Mouse (Mus musculus): Measurements from ENCODE around the gene Fbxw20.
"Not testable (repeated sequence)": the region's sequence is repeated elsewhere in the genome, so short reads cannot be mapped to it uniquely, and the experiment has no call there.

The Fbxw20 gene

DNA sequence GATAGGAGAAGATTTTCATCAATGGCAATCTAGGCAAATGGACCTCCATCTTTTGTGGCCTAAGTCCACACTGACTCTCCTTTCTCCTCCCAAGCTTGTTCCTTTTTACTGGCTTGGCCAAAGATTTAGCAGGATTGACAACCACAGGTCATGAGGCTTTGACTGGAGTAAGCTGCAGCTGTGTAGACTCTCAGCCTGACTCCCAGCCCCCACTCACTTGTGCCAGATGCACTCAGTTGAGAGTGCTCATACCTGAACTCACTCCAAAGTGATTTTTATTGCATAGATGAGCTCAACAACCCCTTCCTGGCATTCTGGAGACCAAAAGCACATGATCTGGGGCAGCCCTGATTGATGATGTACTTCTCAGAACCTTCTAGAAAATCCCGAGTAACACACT lies at the start of gene Fbxw20:
TSS of gene Fbxw20 (minus strand) at position 101 of the 400 bp plus-strand sequence.
- no peak for DNase-seq (ENCODE audit: low spot score)

DNA sequence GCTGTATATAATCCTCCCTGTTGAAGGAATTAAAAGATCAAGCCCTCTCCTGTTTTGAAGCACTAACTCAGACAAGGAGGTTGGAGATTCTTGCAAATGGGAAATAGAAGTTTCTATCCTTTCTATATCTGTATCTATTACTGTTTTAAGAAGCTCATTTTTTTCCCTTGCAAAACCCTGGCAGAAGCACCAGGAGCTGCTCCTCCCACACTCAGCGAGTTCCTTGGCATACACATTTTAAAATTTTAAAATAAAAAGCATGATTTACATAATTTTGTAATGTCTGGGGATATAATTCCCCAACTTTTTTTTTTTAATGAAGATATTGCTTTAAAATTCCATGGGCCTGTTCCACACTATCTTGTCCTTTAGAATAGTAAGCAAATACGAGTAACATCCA lies 28.5 kb upstream of the Fbxw20 start:
- peak; percentile 7 for DNase-seq (ENCODE audit: low spot score)

DNA sequence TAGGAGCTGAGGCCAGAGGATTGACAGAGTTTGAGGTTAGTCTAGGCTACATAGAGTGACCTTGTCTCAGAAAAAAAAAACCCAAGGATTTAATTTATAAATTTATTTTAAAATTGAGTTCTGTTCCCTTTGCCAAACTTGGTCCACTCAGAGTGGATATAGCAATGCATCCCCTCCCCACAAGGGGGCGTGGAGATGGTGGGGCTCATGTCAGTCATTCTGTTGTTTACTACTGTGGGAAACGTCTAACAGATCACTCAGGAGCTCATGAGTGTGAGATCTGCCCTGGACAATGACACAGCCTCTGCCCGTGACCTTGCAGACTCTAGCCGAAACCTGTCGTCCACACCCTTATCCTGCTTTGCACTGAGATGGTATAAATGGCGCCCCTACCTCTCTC lies 16.1 kb downstream of the Fbxw20 start:
- DNase-seq (ENCODE audit: low spot score) = no peak

DNA sequence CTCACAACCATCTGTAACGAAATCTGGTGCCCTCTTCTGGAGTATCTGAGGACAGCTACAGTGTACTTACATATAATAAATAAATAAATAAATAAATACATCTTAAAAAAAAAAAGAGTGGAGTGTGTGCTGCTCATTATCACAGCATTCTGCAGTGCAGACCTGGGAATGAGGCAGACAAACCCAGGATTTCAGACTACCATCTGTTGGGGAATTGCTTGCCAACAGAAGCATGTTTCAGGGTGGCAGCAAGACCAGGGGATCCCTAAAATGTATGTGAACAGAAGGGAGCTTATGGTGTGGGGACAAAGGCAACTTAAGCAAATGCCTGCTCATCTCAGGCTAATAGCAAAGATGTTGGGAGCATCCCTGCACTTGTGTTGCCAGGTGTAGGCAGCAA lies 33.2 kb downstream of the Fbxw20 start:
- DNase-seq (ENCODE audit: low spot score) = not testable (repeated sequence)

DNA sequence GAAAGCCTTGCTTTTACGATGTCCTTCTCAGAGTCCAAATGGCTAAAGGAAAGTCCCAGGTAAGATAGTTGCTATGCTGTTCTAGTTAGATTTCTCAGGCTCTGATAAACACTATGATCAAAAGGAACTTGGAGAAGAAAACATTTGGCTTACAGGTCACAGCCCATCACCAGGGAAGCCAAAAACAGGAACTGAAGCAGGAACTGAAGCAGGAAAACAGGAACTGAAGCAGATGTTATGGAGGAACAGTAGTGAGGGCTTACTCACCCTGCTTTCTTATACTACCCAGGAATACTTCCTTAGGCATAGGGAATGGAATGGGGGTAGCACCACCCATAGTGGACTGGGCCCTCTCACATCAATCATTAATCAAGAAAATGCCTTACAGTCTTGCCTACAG lies 34.2 kb downstream of the Fbxw20 start:
- DNase-seq (ENCODE audit: low spot score) = no peak

DNA sequence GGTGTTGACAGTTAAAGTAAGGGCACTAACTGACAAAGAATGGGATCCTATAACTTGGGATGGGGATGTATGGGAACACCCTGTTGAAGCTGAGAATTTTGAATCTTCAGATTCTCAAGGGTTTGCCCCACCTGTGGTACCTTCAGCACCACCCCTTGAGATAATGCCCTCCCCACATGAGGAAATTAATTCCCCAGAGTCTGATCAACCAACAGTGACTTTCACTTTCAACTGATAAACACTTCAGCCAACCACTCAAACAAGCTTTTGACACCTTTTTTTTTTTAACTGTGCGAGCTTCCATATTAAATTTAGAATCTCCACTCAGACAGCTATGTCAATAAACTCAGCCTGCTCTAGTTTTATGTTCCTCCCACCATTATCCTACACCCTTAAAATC lies 35.2 kb downstream of the Fbxw20 start:
- no peak for DNase-seq (ENCODE audit: low spot score)

DNA sequence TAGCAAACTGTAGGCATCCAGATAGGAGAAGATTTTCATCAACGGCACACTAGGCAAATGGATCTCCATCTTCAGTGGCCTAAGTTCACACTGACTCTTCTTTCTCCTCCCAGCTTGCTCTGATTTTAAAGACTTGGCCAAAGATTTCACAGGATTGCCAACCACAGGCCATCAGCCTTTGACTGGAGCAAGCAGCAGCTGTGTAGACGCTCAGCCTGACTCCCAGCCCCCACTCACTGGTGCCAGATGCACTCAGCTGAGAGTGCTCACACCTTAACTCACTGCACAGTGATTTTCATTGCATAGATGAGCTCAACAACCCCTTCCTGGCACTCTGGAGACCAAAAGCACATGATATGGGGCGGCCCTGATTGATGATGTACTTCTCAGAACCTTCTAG lies 38.7 kb downstream of the Fbxw20 start, which contains the start of gene Fbxw13:
TSS of gene Fbxw13 (minus strand) at position 101 of the 400 bp plus-strand sequence.
- not testable (repeated sequence) for DNase-seq (ENCODE audit: low spot score)

DNA sequence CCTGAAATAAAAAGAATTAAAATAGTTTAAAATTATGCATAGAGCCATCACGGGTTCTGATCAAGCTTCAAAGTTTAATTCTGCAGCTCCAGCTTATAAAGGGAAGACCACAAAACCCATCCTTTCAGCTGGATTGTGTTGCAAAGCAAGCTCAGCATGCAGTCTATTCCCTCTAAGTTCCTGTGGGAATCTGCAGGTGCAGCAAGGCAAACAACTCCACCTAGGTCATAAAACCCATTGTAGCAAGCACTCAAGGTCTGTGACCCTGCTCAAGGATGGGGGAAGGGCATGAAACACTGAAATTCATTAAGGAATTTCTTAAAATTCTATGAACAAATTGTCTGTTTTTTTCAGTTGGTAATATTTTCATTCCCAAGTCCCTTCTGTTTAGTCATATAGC lies 57.3 kb downstream of the Fbxw20 start:
- no peak for DNase-seq (ENCODE audit: low spot score)

DNA sequence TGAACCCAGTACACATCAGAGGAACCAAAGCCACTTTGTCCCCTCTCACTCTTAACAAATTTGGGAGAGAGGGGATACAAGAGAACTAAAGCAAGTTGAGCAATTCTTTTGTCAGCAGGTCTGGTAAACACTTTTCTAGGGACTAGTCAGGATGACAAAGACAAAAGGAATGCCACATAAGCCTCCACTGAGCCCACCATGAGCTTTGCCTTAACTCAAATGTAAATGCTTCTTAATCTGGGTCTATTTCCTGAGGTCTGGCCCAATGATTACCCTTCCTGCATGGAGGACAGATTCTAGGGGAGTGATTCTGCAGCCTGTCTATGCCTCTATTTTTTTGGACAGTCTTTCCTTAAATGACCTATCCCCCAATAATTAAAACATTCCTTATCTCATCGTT lies 58.3 kb downstream of the Fbxw20 start:
- DNase-seq (ENCODE audit: low spot score) = no peak
